Mouse (Mus musculus): ENCODE measurements around the gene Tmem45b. TPM values are rescaled to one million over a fixed set of nuclear protein-coding genes. Genes with fewer than 3 reads are reported as not detected.

Gene Tmem45b
- polyA plus RNA-seq, 1 experiment = not detected

GRCm38 (mm10) chr9:31418821-31419220, 45.4 kb downstream of the Tmem45b start:
- no peak overlapping the region for H3K4me3 ChIP-seq (ENCODE audit: insufficient read depth, low read length)
- peak overlapping the region; percentile 68 for H3K27ac ChIP-seq (ENCODE audit: insufficient read depth, low read depth, low read length)
- TF ChIP-seq CTCF (IDR thresholded peaks at IDR 0.05; ENCODE audit: low read depth, low read length) (no peak), POLR2A (IDR thresholded peaks at IDR 0.05; ENCODE audit: borderline replicate concordance, low read depth, low read length) (no peak)
- H3K4me1 ChIP-seq (ENCODE audit: control insufficient read depth, insufficient read depth, low read length) = peaks cover 11% of the 10 kb centered on the region

GRCm38 (mm10) chr9:31412165-31412564, 52.1 kb downstream of the Tmem45b start:
- no peak for TF ChIP-seq CTCF (IDR thresholded peaks at IDR 0.05; ENCODE audit: low read depth, low read length)
- TF ChIP-seq POLR2A (IDR thresholded peaks at IDR 0.05; ENCODE audit: borderline replicate concordance, low read depth, low read length) = no peak
- Histone ChIP-seq H3K27ac (ENCODE audit: insufficient read depth, low read depth, low read length) (no peak overlapping the region), H3K4me1 (ENCODE audit: control insufficient read depth, insufficient read depth, low read length) (no peaks in the 10 kb centered on the region), H3K4me3 (ENCODE audit: insufficient read depth, low read length) (no peak overlapping the region)

GRCm38 (mm10) chr9:31405217-31405616, 59.0 kb downstream of the Tmem45b start:
- H3K4me3 ChIP-seq (ENCODE audit: insufficient read depth, low read length) = no peak overlapping the region
- no peak overlapping the region for H3K27ac ChIP-seq (ENCODE audit: insufficient read depth, low read depth, low read length)
- peak; percentile 94 for TF ChIP-seq CTCF (IDR thresholded peaks at IDR 0.05; ENCODE audit: low read depth, low read length)
- no peak for TF ChIP-seq POLR2A (IDR thresholded peaks at IDR 0.05; ENCODE audit: borderline replicate concordance, low read depth, low read length)
- no peaks in the 10 kb centered on the region for H3K4me1 ChIP-seq (ENCODE audit: control insufficient read depth, insufficient read depth, low read length)

GRCm38 (mm10) chr9:31404311-31404710, 60.0 kb downstream of the Tmem45b start:
- Histone ChIP-seq H3K27ac (ENCODE audit: insufficient read depth, low read depth, low read length) (no peak overlapping the region), H3K4me3 (ENCODE audit: insufficient read depth, low read length) (no peak overlapping the region), H3K4me1 (ENCODE audit: control insufficient read depth, insufficient read depth, low read length) (no peaks in the 10 kb centered on the region)
- TF ChIP-seq POLR2A (IDR thresholded peaks at IDR 0.05; ENCODE audit: borderline replicate concordance, low read depth, low read length) = no peak
- TF ChIP-seq CTCF (IDR thresholded peaks at IDR 0.05; ENCODE audit: low read depth, low read length) = no peak

- no peak for TF ChIP-seq POLR2A (IDR thresholded peaks at IDR 0.05; ENCODE audit: borderline replicate concordance, low read depth, low read length)
- TF ChIP-seq CTCF (IDR thresholded peaks at IDR 0.05; ENCODE audit: low read depth, low read length) = peak; percentile 60
- Histone ChIP-seq H3K4me3 (ENCODE audit: insufficient read depth, low read length) (no peak overlapping the region), H3K4me1 (ENCODE audit: control insufficient read depth, insufficient read depth, low read length) (no peaks in the 10 kb centered on the region), H3K27ac (ENCODE audit: insufficient read depth, low read depth, low read length) (no peak overlapping the region)
These were observed 63.8 kb downstream of the Tmem45b start for GRCm38 (mm10) chr9:31400441-31400840.

- H3K4me1 ChIP-seq (ENCODE audit: control insufficient read depth, insufficient read depth, low read length) = peaks cover 5% of the 10 kb centered on the region
- H3K27ac ChIP-seq (ENCODE audit: insufficient read depth, low read depth, low read length) = no peak overlapping the region
- TF ChIP-seq CTCF (IDR thresholded peaks at IDR 0.05; ENCODE audit: low read depth, low read length) (no peak), POLR2A (IDR thresholded peaks at IDR 0.05; ENCODE audit: borderline replicate concordance, low read depth, low read length) (no peak)
- H3K4me3 ChIP-seq (ENCODE audit: insufficient read depth, low read length) = peak overlapping the region; percentile 85; the same call in 1 of the 2 replicates
These were observed 77.1 kb downstream of the Tmem45b start for GRCm38 (mm10) chr9:31387206-31387605.

- peaks cover 5% of the 10 kb centered on the region for H3K4me1 ChIP-seq (ENCODE audit: control insufficient read depth, insufficient read depth, low read length)
- H3K27ac ChIP-seq (ENCODE audit: insufficient read depth, low read depth, low read length) = no peak overlapping the region
- H3K4me3 ChIP-seq (ENCODE audit: insufficient read depth, low read length) = peak overlapping the region; percentile 85
- TF ChIP-seq POLR2A (IDR thresholded peaks at IDR 0.05; ENCODE audit: borderline replicate concordance, low read depth, low read length) = no peak
- TF ChIP-seq CTCF (IDR thresholded peaks at IDR 0.05; ENCODE audit: low read depth, low read length) = no peak
These were observed 77.7 kb downstream of the Tmem45b start for GRCm38 (mm10) chr9:31386368-31387180.

- peak within 1 kb of the TSS; percentile 85 for H3K4me3 ChIP-seq (ENCODE audit: insufficient read depth, low read length)
- no peak within 1 kb of the TSS for H3K27ac ChIP-seq (ENCODE audit: insufficient read depth, low read depth, low read length)
- TF ChIP-seq POLR2A (IDR thresholded peaks at IDR 0.05; ENCODE audit: borderline replicate concordance, low read depth, low read length) = no peak
- no peak for TF ChIP-seq CTCF (IDR thresholded peaks at IDR 0.05; ENCODE audit: low read depth, low read length)
- H3K4me1 ChIP-seq (ENCODE audit: control insufficient read depth, insufficient read depth, low read length) = peaks cover 5% of the 10 kb centered on the region
These were observed 78.3 kb downstream of the Tmem45b start, which contains the start of gene Nfrkb for GRCm38 (mm10) chr9:31385947-31386354. Nfrkb (plus strand) TSS chr9:31386192.

- peak overlapping the region; percentile 85 for H3K4me3 ChIP-seq (ENCODE audit: insufficient read depth, low read length)
- peaks cover 5% of the 10 kb centered on the region for H3K4me1 ChIP-seq (ENCODE audit: control insufficient read depth, insufficient read depth, low read length)
- no peak overlapping the region for H3K27ac ChIP-seq (ENCODE audit: insufficient read depth, low read depth, low read length)
- TF ChIP-seq POLR2A (IDR thresholded peaks at IDR 0.05; ENCODE audit: borderline replicate concordance, low read depth, low read length) = no peak
- no peak for TF ChIP-seq CTCF (IDR thresholded peaks at IDR 0.05; ENCODE audit: low read depth, low read length)
These were observed 78.8 kb downstream of the Tmem45b start for GRCm38 (mm10) chr9:31385500-31385869.

GRCm38 (mm10) chr9:31384786-31385499, 79.3 kb downstream of the Tmem45b start:
- peaks cover 5% of the 10 kb centered on the region for H3K4me1 ChIP-seq (ENCODE audit: control insufficient read depth, insufficient read depth, low read length)
- no peak overlapping the region for H3K27ac ChIP-seq (ENCODE audit: insufficient read depth, low read depth, low read length)
- H3K4me3 ChIP-seq (ENCODE audit: insufficient read depth, low read length) = no peak overlapping the region
- no peak for TF ChIP-seq CTCF (IDR thresholded peaks at IDR 0.05; ENCODE audit: low read depth, low read length)
- TF ChIP-seq POLR2A (IDR thresholded peaks at IDR 0.05; ENCODE audit: borderline replicate concordance, low read depth, low read length) = no peak

Data from bone marrow macrophage, adult 2 months (primary cell).